Mouse (Mus musculus) heart, postnatal 14 days (tissue): ENCODE measurements at regions not wholly inside any gene's neighbourhood (a gene's known extent, or its start where the extent isn't known, plus 50 kb on each side); places are given as distances from the start of the nearest gene placed in this dataset.
A peak's percentile ranks its signal among the peaks of the same experiment; 100 is the strongest.

Experiments
- DNase-seq, 2 experiments: peaks; one replicate each; pipeline ENCODE4 v3.0.0; 2021 to 2022
- intact Hi-C: fragments of 180-260 bp; cut with DNase I; formaldehyde crosslinking; loops from one replicate; pipeline ENCODE4 v1.15.1; 2025

GRCm38 (mm10) chr2:34043064-34043463, 155.3 kb upstream of the Mvb12b start:
- intact Hi-C loops: loop anchor here (10.0 kb wide), 1 partner anchor 218 kb away; no protein-coding TSS in a partner anchor
- DNase-seq: no peak

GRCm38 (mm10) chr2:34042336-34042735, 154.6 kb upstream of the Mvb12b start:
- DNase-seq: no peak
- intact Hi-C loops: loop anchor here (10.0 kb wide), 1 partner anchor 218 kb away; no protein-coding TSS in a partner anchor

- DNase-seq: no peak
- intact Hi-C loops: no loop called here
Measured at GRCm38 (mm10) chr2:34038982-34039381, 151.2 kb upstream of the Mvb12b start.

GRCm38 (mm10) chr2:34033212-34033611, 145.5 kb upstream of the Mvb12b start:
- intact Hi-C loops: no loop called here
- DNase-seq: no peak

- intact Hi-C loops: no loop called here
- no peak for DNase-seq
Measured at GRCm38 (mm10) chr2:34031421-34031820, 143.7 kb upstream of the Mvb12b start.

- intact Hi-C loops: no loop called here
- DNase-seq: no peak
Measured at GRCm38 (mm10) chr2:34031001-34031412, 143.3 kb upstream of the Mvb12b start.

- DNase-seq: no peak
- intact Hi-C loops: no loop called here
Measured at GRCm38 (mm10) chr2:34027445-34027844, 139.7 kb upstream of the Mvb12b start.

- DNase-seq: no peak
- intact Hi-C loops: no loop called here
Measured at GRCm38 (mm10) chr2:34026566-34027360, 139.0 kb upstream of the Mvb12b start.

GRCm38 (mm10) chr2:34025715-34026360, 138.1 kb upstream of the Mvb12b start:
- intact Hi-C loops: no loop called here
- peak in 1 of 2 experiments; percentile 29 for DNase-seq

GRCm38 (mm10) chr2:34017142-34017453, 129.4 kb upstream of the Mvb12b start:
- DNase-seq: no peak
- intact Hi-C loops: no loop called here

GRCm38 (mm10) chr2:34016350-34017141, 128.8 kb upstream of the Mvb12b start:
- intact Hi-C loops: no loop called here

GRCm38 (mm10) chr2:34015640-34015995, 127.9 kb upstream of the Mvb12b start:
- no peak for DNase-seq
- intact Hi-C loops: no loop called here

More at GRCm38 (mm10) chr2:34016350-34017141, 128.8 kb upstream of the Mvb12b start:
- DNase-seq: no peak

- intact Hi-C loops: no loop called here
Measured at GRCm38 (mm10) chr2:34014868-34015639, 127.3 kb upstream of the Mvb12b start.

GRCm38 (mm10) chr2:34010166-34010565, 122.4 kb upstream of the Mvb12b start:
- intact Hi-C loops: no loop called here
- DNase-seq: no peak

More at GRCm38 (mm10) chr2:34014868-34015639, 127.3 kb upstream of the Mvb12b start:
- no peak for DNase-seq

GRCm38 (mm10) chr2:34007916-34008315, 120.2 kb upstream of the Mvb12b start:
- intact Hi-C loops: no loop called here
- no peak for DNase-seq

GRCm38 (mm10) chr2:33997106-33997505, 109.4 kb upstream of the Mvb12b start:
- intact Hi-C loops: no loop called here
- no peak for DNase-seq

GRCm38 (mm10) chr2:33996331-33996730, 108.6 kb upstream of the Mvb12b start:
- intact Hi-C loops: no loop called here
- DNase-seq: no peak

GRCm38 (mm10) chr2:33991299-33991698, 103.6 kb upstream of the Mvb12b start:
- intact Hi-C loops: no loop called here
- DNase-seq: no peak

GRCm38 (mm10) chr2:33990711-33991110, 103.0 kb upstream of the Mvb12b start:
- no peak for DNase-seq
- intact Hi-C loops: no loop called here

- DNase-seq: no peak
- intact Hi-C loops: no loop called here
Measured at GRCm38 (mm10) chr2:33989555-33990370, 102.0 kb upstream of the Mvb12b start.
